Mouse (Mus musculus): Measurements from ENCODE around the gene Hectd4. TPM values are rescaled to one million over a fixed set of nuclear protein-coding genes. Genes with fewer than 3 reads are reported as not detected.
"Not testable (repeated sequence)": the region's sequence is repeated elsewhere in the genome, so short reads cannot be mapped to it uniquely, and the experiment has no call there.

Gene Hectd4
- total and polyA plus RNA-seq, 2 experiments from 2014 or later: 15.9 to 107 TPM

DNA sequence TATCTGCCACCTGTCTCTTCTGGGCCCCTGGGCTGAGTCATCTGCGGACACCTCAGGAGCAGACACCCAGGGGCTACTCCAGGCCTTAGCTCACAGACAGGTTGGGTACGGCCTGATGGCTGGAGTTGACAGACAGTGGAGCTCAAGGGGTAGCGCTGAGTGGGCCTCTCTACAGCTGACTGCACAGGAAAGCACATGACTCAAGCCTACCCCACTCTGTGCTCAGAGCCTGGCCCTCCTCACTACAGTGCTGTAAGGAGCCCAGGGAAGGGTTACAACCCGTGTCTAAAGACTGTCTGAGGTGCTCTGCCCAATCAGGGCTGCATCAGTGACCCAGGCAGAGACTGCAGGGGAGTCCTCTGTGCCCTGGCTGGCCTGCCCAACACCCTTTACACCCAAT lies 147.2 kb downstream of the Hectd4 start:
- H3K27ac ChIP-seq: no peak overlapping the region
- H3K4me1 ChIP-seq (ENCODE audit: insufficient read depth, low read length): no peaks in the 10 kb centered on the region
- no peak for TF ChIP-seq CTCF (IDR thresholded peaks at IDR 0.05; ENCODE audit: low read depth)
- H3K4me3 ChIP-seq (ENCODE audit: low read length): no peak overlapping the region
- H3K9ac ChIP-seq (replicated peaks; ENCODE audit: low read length): no peak overlapping the region
- H3K36me3 ChIP-seq (ENCODE audit: insufficient read depth, low read length): peaks cover 61% of the 10 kb centered on the region
- DNase-seq (ENCODE audit: low spot score) (no peak), ATAC-seq (peak; percentile 53; the same call in 1 of the 2 replicates)
- no peak overlapping the region for H3K4me2 ChIP-seq (ENCODE audit: low read depth, low read length)
- 87% methylated on average over 4 of the region's 4 CpGs for WGBS
- no peaks in the 10 kb centered on the region for H3K27me3 ChIP-seq (ENCODE audit: insufficient read depth, low read length)
- no peaks in the 10 kb centered on the region for H3K9me3 ChIP-seq (ENCODE audit: low read length)

DNA sequence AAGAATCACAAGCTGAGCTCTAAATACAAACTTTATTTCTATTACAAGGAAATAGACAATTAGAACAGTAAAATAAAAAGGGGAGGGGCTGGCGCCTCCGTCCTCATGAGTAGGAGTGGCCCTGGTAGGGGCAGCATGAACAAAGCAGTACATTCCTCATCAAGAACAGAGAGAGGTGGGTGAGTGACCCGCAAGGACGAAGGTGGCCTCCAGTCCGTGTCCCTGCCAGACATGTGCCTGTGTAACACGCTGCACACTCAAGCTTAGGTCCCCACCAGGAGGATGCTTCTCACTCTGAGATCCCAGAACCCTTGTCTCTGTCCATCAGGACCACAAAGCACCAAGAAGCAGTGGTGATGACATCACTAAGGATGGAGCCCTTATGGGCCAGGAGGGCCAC lies 151.7 kb downstream of the Hectd4 start:
- H3K9me3 ChIP-seq (ENCODE audit: low read length): no peaks in the 10 kb centered on the region
- 94% methylated on average over 6 of the region's 6 CpGs for WGBS
- H3K4me2 ChIP-seq (ENCODE audit: low read depth, low read length): no peak overlapping the region
- H3K36me3 ChIP-seq (ENCODE audit: insufficient read depth, low read length): peaks cover 57% of the 10 kb centered on the region
- no peak for DNase-seq (ENCODE audit: low spot score)
- no peaks in the 10 kb centered on the region for H3K27me3 ChIP-seq (ENCODE audit: insufficient read depth, low read length)
- H3K9ac ChIP-seq (replicated peaks; ENCODE audit: low read length): no peak overlapping the region
- no peak for TF ChIP-seq CTCF (IDR thresholded peaks at IDR 0.05; ENCODE audit: low read depth)
- H3K4me1 ChIP-seq (ENCODE audit: insufficient read depth, low read length): no peaks in the 10 kb centered on the region
- no peak for ATAC-seq
- no peak overlapping the region for H3K4me3 ChIP-seq (ENCODE audit: low read length)
- H3K27ac ChIP-seq: no peak overlapping the region

DNA sequence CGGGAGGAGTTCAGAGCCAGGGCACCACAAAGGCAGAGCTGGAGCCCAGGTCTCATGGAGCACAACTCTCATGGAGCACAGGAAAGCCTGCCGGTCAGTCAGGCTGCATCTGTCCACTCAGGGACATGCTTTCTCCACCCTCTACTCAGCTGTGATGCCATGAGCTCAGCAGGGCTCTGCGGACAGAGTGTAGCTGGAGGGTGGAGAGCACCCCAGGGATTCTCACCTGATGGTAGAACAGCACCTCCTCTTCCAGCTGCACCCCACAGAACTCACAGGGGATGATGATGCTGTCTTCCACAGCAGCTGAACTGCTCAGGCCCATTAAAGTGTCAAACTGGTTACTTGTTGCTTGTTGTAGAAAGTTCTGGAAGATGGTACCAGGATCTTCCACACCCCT lies 154.8 kb downstream of the Hectd4 start:
- H3K36me3 ChIP-seq (ENCODE audit: insufficient read depth, low read length): peaks cover 70% of the 10 kb centered on the region
- no peak for TF ChIP-seq CTCF (IDR thresholded peaks at IDR 0.05; ENCODE audit: low read depth)
- H3K27ac ChIP-seq: no peak overlapping the region
- no peaks in the 10 kb centered on the region for H3K4me1 ChIP-seq (ENCODE audit: insufficient read depth, low read length)
- H3K4me3 ChIP-seq (ENCODE audit: low read length): no peak overlapping the region
- 95% methylated on average over 3 of the region's 3 CpGs for WGBS
- no peaks in the 10 kb centered on the region for H3K27me3 ChIP-seq (ENCODE audit: insufficient read depth, low read length)
- H3K4me2 ChIP-seq (ENCODE audit: low read depth, low read length): no peak overlapping the region
- DNase-seq (ENCODE audit: low spot score) (no peak), ATAC-seq (no peak)
- no peak overlapping the region for H3K9ac ChIP-seq (replicated peaks; ENCODE audit: low read length)
- H3K9me3 ChIP-seq (ENCODE audit: low read length): no peaks in the 10 kb centered on the region

DNA sequence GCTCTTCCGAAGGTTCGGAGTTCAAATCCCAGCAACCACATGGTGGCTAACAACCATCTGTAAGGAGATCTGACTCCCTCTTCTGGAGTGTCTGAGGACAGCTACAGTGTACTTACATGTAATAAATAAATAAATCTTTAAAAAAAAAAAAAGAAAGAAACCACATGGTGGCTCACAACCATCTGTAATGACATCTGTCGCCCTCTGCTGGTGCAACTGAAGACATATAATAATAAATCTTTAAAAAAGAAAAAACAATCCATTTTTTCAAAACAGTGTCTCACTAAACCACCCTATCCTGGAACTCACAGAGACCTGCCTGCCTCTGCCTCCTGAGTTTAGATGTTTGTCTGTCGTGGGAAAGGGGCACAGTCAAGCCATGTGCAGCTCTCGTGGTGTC lies 157.0 kb downstream of the Hectd4 start:
- not testable (repeated sequence) for H3K4me3 ChIP-seq (ENCODE audit: low read length); H3K9ac ChIP-seq (replicated peaks; ENCODE audit: low read length); H3K4me1 ChIP-seq (ENCODE audit: insufficient read depth, low read length); H3K4me2 ChIP-seq (ENCODE audit: low read depth, low read length); ATAC-seq; H3K27me3 ChIP-seq (ENCODE audit: insufficient read depth, low read length); H3K27ac ChIP-seq; H3K9me3 ChIP-seq (ENCODE audit: low read length)
- peak; percentile 56 for TF ChIP-seq CTCF (IDR thresholded peaks at IDR 0.05; ENCODE audit: low read depth)
- DNase-seq (ENCODE audit: low spot score): peak; percentile 62
- WGBS: 77% methylated on average over 5 of the region's 5 CpGs
- peaks cover 64% of the 10 kb centered on the region for H3K36me3 ChIP-seq (ENCODE audit: insufficient read depth, low read length)

DNA sequence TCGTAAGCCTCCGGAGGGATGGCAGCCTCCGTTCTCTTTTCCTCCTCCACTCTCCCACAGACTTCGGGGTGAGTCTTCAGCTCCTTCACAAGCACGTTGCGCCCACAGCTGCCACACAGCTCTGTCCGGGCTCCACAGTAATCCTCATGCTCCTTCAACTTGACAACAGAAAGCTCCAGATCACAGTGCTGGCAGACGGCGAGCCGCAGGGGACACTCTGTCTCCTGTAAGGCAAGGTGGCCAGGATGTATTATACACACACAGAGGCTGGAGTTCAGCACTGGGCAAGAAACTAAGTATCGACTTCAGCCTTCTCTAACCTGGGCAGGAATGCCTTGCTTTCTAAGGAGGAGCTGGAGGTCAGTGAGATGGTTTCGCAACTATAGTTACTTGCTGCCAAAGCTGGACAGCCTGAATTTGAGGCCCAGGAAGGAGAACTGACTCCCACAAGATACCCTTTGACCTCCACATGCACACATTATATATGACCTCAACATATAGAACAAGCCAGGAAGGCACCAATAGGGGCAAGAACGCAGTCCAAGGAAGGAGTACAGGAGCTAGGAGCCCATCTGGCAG lies 158.7 kb downstream of the Hectd4 start:
- Histone ChIP-seq H3K4me3 (ENCODE audit: low read length) (no peak overlapping the region), H3K9me3 (ENCODE audit: low read length) (no peaks in the 10 kb centered on the region), H3K27me3 (ENCODE audit: insufficient read depth, low read length) (no peaks in the 10 kb centered on the region), H3K36me3 (ENCODE audit: insufficient read depth, low read length) (peaks cover 51% of the 10 kb centered on the region; the same call in 1 of the 2 replicates), H3K9ac (replicated peaks; ENCODE audit: low read length) (no peak overlapping the region), H3K4me1 (ENCODE audit: insufficient read depth, low read length) (peaks cover 2% of the 10 kb centered on the region), H3K27ac (no peak overlapping the region), H3K4me2 (ENCODE audit: low read depth, low read length) (no peak overlapping the region)
- TF ChIP-seq CTCF (IDR thresholded peaks at IDR 0.05; ENCODE audit: low read depth): no peak
- DNase-seq (ENCODE audit: low spot score): no peak
- whole genome bisulfite sequencing: 92% methylated on average over 13 of the region's 13 CpGs
- no peak for ATAC-seq

DNA sequence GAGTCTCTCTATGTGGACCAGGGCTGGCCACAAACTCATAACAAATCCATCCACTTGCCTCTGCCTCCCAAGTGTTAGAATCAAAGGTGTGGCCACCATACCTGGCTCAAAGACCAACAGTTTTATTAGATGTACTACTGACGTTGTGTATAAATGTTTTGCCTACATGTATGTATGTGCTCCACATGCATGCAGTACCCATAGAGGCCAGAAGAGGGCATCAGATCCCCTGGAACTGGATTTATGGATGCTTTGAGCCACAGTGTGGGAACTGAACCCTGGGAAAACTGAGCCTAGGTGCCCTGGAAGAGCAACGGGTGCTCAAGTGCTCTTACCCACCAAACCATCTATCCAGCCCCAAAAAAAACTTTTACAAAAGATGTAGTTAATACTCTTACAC lies 160.7 kb downstream of the Hectd4 start:
- TF ChIP-seq CTCF (IDR thresholded peaks at IDR 0.05; ENCODE audit: low read depth): peak; percentile 69
- WGBS: 94% methylated on average over 2 of the region's 2 CpGs
- Histone ChIP-seq H3K9ac (replicated peaks; ENCODE audit: low read length) (no peak overlapping the region), H3K36me3 (ENCODE audit: insufficient read depth, low read length) (peaks cover 34% of the 10 kb centered on the region; the same call in 1 of the 2 replicates), H3K4me2 (ENCODE audit: low read depth, low read length) (no peak overlapping the region), H3K27ac (no peak overlapping the region), H3K27me3 (ENCODE audit: insufficient read depth, low read length) (no peaks in the 10 kb centered on the region), H3K4me3 (ENCODE audit: low read length) (no peak overlapping the region), H3K9me3 (ENCODE audit: low read length) (no peaks in the 10 kb centered on the region), H3K4me1 (ENCODE audit: insufficient read depth, low read length) (peaks cover 3% of the 10 kb centered on the region)
- ATAC-seq: no peak
- peak; percentile 24 for DNase-seq (ENCODE audit: low spot score)

Measured in hindbrain, postnatal 0 days (tissue).